Mouse (Mus musculus) spleen, adult 2 months (tissue): ENCODE results near the gene Nupl1.

ENCODE experiments used
- CTCF ChIP-seq: fragments of 200-500 bp; IDR thresholded peaks from 2 replicates; pipeline ENCODE4 v1.5.1; 2011; ENCODE audit warnings: mild to moderate bottlenecking, inconsistent platforms; ENCODE audit not compliant: insufficient read depth, insufficient read length, insufficient replicate concordance; ENCODE audit errors: extremely low read depth
- POLR2A ChIP-seq: fragments of 200-500 bp; IDR thresholded peaks from 2 replicates; pipeline ENCODE4 v1.6.1; 2011; ENCODE audit warnings: low read depth, low read length, inconsistent platforms

GRCm38 (mm10) chr14:60256356-60256755 is 5.1 kb upstream of the Nupl1 start:
- TF ChIP-seq CTCF (no peak), POLR2A (no peak)
